Mouse (Mus musculus): Measurements from ENCODE around the gene Ccdc149.

DNA sequence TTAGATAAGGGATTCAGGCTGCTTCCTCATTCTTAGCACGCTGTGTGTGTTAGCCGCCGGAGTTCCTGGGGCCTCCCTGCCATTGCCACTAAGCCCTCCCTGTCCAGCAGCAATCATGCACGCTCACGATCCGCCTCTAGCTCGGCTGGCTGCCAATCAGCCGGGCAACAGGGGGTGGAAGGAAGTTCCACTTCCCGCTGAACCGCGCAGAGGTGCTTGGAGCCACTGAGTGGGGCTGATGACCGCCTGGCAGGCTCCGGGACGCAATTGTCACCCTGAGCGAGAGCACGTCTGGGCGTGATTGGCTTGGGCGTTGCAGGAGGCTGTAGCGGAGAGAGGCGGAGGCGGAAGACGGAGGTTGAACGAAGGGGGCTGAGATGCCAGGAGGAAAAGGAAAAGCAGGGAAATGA, 5.0 kb upstream of the Ccdc149 start:
- TF ChIP-seq CTCF (IDR thresholded peaks at IDR 0.05; ENCODE audit: low read depth, low read length) (no peak), POLR2A (IDR thresholded peaks at IDR 0.05; ENCODE audit: insufficient read depth, low read length) (no peak), EP300 (IDR thresholded peaks at IDR 0.05; ENCODE audit: insufficient read depth, low read depth, low read length) (0 out of 2 replicates have a peak, but pooled peaks have one; percentile 6)

Data from ES-Bruce4 (cell line).